Mouse (Mus musculus): ENCODE measurements around the gene Ush1g. TPM values are rescaled to one million over a fixed set of nuclear protein-coding genes. Genes with fewer than 3 reads are reported as not detected.

The Ush1g gene
- polyA plus RNA-seq, 1 experiment from 2014 or later = 0.16 TPM

GRCm38 (mm10) chr11:115274771-115275170 lies 47.1 kb downstream of the Ush1g start:
- no peak for ATAC-seq (ENCODE audit: low FRiP score, low TSS enrichment)

GRCm38 (mm10) chr11:115274178-115274577 lies 47.7 kb downstream of the Ush1g start:
- H3K27ac ChIP-seq (replicated peaks; ENCODE audit: low read depth, low read length) = no peak overlapping the region
- ATAC-seq (ENCODE audit: low FRiP score, low TSS enrichment) = no peak
- no peak for DNase-seq
- H3K9ac ChIP-seq (replicated peaks; ENCODE audit: low read length) = no peak overlapping the region
- H3K4me1 ChIP-seq (ENCODE audit: control insufficient read depth, insufficient read depth, low read length) = peaks cover 20% of the 10 kb centered on the region
- H3K4me3 ChIP-seq (replicated peaks; ENCODE audit: low read depth, low read length) = no peak overlapping the region
- peaks cover 10% of the 10 kb centered on the region for H3K36me3 ChIP-seq (ENCODE audit: control insufficient read depth, insufficient read depth, low read length)
- no peaks in the 10 kb centered on the region for H3K9me3 ChIP-seq (ENCODE audit: control insufficient read depth, low read length)
- H3K4me2 ChIP-seq (ENCODE audit: low read length) = no peak overlapping the region
- H3K27me3 ChIP-seq (ENCODE audit: control insufficient read depth, insufficient read depth, low read length) = no peaks in the 10 kb centered on the region
- 81% methylated on average over 7 of the region's 7 CpGs for WGBS

More at GRCm38 (mm10) chr11:115274771-115275170, 47.1 kb downstream of the Ush1g start:
- 93% methylated on average over 6 of the region's 6 CpGs for WGBS
- H3K36me3 ChIP-seq (ENCODE audit: control insufficient read depth, insufficient read depth, low read length) = peaks cover 6% of the 10 kb centered on the region
- peaks cover 20% of the 10 kb centered on the region for H3K4me1 ChIP-seq (ENCODE audit: control insufficient read depth, insufficient read depth, low read length)
- no peak overlapping the region for H3K4me3 ChIP-seq (replicated peaks; ENCODE audit: low read depth, low read length)
- no peaks in the 10 kb centered on the region for H3K27me3 ChIP-seq (ENCODE audit: control insufficient read depth, insufficient read depth, low read length)
- no peaks in the 10 kb centered on the region for H3K9me3 ChIP-seq (ENCODE audit: control insufficient read depth, low read length)
- no peak overlapping the region for H3K27ac ChIP-seq (replicated peaks; ENCODE audit: low read depth, low read length)
- DNase-seq = no peak
- H3K9ac ChIP-seq (replicated peaks; ENCODE audit: low read length) = no peak overlapping the region
- no peak overlapping the region for H3K4me2 ChIP-seq (ENCODE audit: low read length)

DNA sequence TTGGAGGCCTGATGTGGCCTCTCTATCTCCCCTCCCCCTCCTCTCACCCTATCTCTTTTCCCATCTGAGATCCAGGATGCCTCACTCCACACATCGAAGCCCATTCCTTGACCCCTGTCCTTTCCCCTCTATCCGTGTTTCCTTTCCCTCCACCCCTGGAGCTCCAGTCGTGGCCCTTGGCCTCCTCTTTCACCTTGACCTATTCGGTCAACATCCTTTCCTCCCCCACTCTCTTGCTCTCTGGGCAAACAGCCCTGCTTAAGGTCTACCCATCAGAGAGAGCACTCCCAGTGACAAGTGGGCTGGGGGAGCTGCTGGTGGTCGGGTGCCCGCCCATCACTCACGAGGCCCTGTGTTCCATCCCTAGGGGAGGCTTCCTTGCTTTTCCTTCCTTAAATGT lies 48.1 kb downstream of the Ush1g start:
- WGBS = 75% methylated on average over 7 of the region's 7 CpGs
- Histone ChIP-seq H3K4me1 (ENCODE audit: control insufficient read depth, insufficient read depth, low read length) (peaks cover 20% of the 10 kb centered on the region), H3K9ac (replicated peaks; ENCODE audit: low read length) (no peak overlapping the region), H3K27me3 (ENCODE audit: control insufficient read depth, insufficient read depth, low read length) (peaks cover 3% of the 10 kb centered on the region; the same call in 1 of the 2 replicates), H3K4me3 (replicated peaks; ENCODE audit: low read depth, low read length) (no peak overlapping the region), H3K36me3 (ENCODE audit: control insufficient read depth, insufficient read depth, low read length) (peaks cover 15% of the 10 kb centered on the region), H3K4me2 (ENCODE audit: low read length) (no peak overlapping the region), H3K27ac (replicated peaks; ENCODE audit: low read depth, low read length) (no peak overlapping the region), H3K9me3 (ENCODE audit: control insufficient read depth, low read length) (no peaks in the 10 kb centered on the region)
- DNase-seq (no peak), ATAC-seq (ENCODE audit: low FRiP score, low TSS enrichment) (no peak)

- no peak overlapping the region for H3K4me2 ChIP-seq (ENCODE audit: low read length)
- no peak overlapping the region for H3K4me3 ChIP-seq (replicated peaks; ENCODE audit: low read depth, low read length)
- no peak for ATAC-seq (ENCODE audit: low FRiP score, low TSS enrichment)
- H3K9ac ChIP-seq (replicated peaks; ENCODE audit: low read length) = no peak overlapping the region
- H3K36me3 ChIP-seq (ENCODE audit: control insufficient read depth, insufficient read depth, low read length) = peaks cover 22% of the 10 kb centered on the region
- WGBS = 65% methylated on average over 10 of the region's 10 CpGs
- H3K27me3 ChIP-seq (ENCODE audit: control insufficient read depth, insufficient read depth, low read length) = peaks cover 10% of the 10 kb centered on the region
- H3K27ac ChIP-seq (replicated peaks; ENCODE audit: low read depth, low read length) = no peak overlapping the region
- no peaks in the 10 kb centered on the region for H3K9me3 ChIP-seq (ENCODE audit: control insufficient read depth, low read length)
- H3K4me1 ChIP-seq (ENCODE audit: control insufficient read depth, insufficient read depth, low read length) = peaks cover 18% of the 10 kb centered on the region
- no peak for DNase-seq
These were observed 48.8 kb downstream of the Ush1g start for GRCm38 (mm10) chr11:115272894-115273498.

- Histone ChIP-seq H3K36me3 (ENCODE audit: control insufficient read depth, insufficient read depth, low read length) (peaks cover 27% of the 10 kb centered on the region), H3K4me1 (ENCODE audit: control insufficient read depth, insufficient read depth, low read length) (peaks cover 20% of the 10 kb centered on the region), H3K9me3 (ENCODE audit: control insufficient read depth, low read length) (no peaks in the 10 kb centered on the region), H3K27ac (replicated peaks; ENCODE audit: low read depth, low read length) (no peak overlapping the region), H3K9ac (replicated peaks; ENCODE audit: low read length) (no peak overlapping the region), H3K4me2 (ENCODE audit: low read length) (no peak overlapping the region), H3K27me3 (ENCODE audit: control insufficient read depth, insufficient read depth, low read length) (peaks cover 25% of the 10 kb centered on the region), H3K4me3 (replicated peaks; ENCODE audit: low read depth, low read length) (no peak overlapping the region)
- DNase-seq (no peak), ATAC-seq (ENCODE audit: low FRiP score, low TSS enrichment) (no peak)
- WGBS = 64% methylated on average over 10 of the region's 10 CpGs
These were observed 50.4 kb downstream of the Ush1g start for GRCm38 (mm10) chr11:115271481-115271880.

DNA sequence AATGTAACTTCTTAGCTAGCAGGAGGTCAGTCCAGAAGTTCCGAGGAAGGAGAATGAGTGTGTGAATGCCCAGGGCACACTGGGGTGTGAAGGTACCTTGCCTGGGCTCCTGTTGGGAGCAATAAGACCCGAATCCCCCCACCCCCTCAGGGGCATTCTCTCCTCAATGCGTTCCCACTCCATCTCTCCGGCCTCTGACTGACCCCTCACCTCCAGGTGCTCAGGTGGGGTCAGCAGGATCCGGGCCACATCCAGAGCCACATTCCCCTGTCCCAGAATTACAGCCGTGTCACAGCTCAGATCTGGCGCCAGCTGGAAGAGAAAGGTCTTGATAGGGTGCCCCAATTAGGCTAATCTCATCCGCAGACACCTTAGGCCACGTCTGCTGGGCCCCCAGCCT lies 50.8 kb downstream of the Ush1g start:
- no peak for DNase-seq
- Histone ChIP-seq H3K9ac (replicated peaks; ENCODE audit: low read length) (no peak overlapping the region), H3K27me3 (ENCODE audit: control insufficient read depth, insufficient read depth, low read length) (peaks cover 30% of the 10 kb centered on the region), H3K4me3 (replicated peaks; ENCODE audit: low read depth, low read length) (no peak overlapping the region), H3K9me3 (ENCODE audit: control insufficient read depth, low read length) (no peaks in the 10 kb centered on the region), H3K27ac (replicated peaks; ENCODE audit: low read depth, low read length) (no peak overlapping the region), H3K36me3 (ENCODE audit: control insufficient read depth, insufficient read depth, low read length) (peaks cover 27% of the 10 kb centered on the region), H3K4me2 (ENCODE audit: low read length) (no peak overlapping the region), H3K4me1 (ENCODE audit: control insufficient read depth, insufficient read depth, low read length) (peaks cover 18% of the 10 kb centered on the region)
- WGBS = 74% methylated on average over 9 of the region's 9 CpGs
- no peak for ATAC-seq (ENCODE audit: low FRiP score, low TSS enrichment)

DNA sequence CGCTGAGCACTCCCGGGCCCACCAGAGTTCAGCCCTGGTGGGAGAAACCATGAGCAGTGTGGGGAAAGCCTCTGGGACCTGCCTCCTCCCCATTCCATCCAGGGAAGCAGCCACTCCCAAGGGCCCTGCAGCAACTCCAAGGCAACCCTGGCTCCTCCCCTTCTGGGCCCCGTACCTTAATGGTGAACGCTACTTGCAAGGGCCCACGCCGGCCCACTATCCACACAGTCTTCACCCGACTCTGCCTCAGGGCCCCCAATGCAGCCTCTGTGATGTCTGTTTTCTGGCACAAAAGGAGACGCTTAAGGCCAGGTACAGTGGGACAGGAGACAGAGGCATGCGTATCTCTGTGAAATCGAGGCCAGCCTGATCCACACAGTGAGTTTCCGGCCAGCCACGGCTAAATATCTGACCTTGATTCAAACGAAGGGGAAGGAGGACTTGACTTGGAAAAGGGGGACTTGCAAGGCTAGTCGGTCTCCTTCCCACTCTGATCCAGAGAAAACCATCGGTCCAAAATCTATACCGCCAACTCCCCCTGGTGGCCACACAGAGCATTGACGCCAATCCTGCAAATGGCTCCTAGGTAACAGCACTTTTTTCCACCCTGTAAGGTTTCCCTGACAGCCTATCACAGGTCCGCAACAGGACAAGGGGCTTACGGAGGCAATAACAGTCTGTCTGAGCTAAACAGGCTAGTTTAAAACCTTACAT lies 51.5 kb downstream of the Ush1g start:
- WGBS = 33% methylated on average over 19 of the region's 19 CpGs
- no peak overlapping the region for H3K27ac ChIP-seq (replicated peaks; ENCODE audit: low read depth, low read length)
- H3K4me2 ChIP-seq (ENCODE audit: low read length) = no peak overlapping the region
- ATAC-seq (ENCODE audit: low FRiP score, low TSS enrichment) (no peak), DNase-seq (peak; percentile 92)
- peaks cover 16% of the 10 kb centered on the region for H3K4me1 ChIP-seq (ENCODE audit: control insufficient read depth, insufficient read depth, low read length)
- no peaks in the 10 kb centered on the region for H3K9me3 ChIP-seq (ENCODE audit: control insufficient read depth, low read length)
- no peak overlapping the region for H3K4me3 ChIP-seq (replicated peaks; ENCODE audit: low read depth, low read length)
- no peak overlapping the region for H3K9ac ChIP-seq (replicated peaks; ENCODE audit: low read length)
- peaks cover 37% of the 10 kb centered on the region for H3K27me3 ChIP-seq (ENCODE audit: control insufficient read depth, insufficient read depth, low read length)
- peaks cover 27% of the 10 kb centered on the region for H3K36me3 ChIP-seq (ENCODE audit: control insufficient read depth, insufficient read depth, low read length)

DNA sequence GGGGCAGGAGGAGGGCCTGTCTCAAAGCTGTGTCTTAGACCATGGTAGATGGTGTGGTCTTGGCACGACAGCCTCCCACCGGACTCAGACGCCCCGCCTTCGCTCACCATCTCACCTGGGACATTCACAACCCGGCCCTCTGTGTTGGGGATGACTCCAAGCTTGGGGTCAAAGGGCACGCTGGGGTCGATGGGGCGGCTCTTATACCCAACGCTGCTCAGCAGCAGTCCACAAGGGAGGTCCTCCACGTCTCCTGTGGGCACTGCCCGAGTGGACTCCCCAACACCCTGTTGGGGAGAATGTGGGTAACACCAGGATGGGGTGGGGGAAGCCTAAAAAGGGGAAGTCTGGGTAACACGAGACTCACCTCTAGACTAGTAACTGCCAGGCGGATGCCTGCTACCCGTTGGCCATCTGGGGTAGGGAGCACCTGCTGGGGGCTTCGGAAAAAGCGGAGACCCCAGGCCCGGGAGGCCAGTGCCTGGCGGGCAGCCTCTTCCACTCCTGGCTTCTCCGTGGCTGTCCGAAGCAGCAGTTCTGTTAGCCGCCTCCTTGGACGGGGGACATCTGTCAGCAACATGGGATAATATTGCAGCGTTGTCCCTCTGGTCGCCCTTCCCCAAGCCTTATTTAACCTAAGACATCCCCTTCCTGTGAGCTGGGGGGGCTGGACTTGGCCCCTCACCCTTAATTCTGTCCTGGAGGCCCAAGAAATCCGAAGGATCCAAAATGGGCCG lies 52.3 kb downstream of the Ush1g start:
- WGBS = 92% methylated on average over 27 of the region's 27 CpGs
- peaks cover 27% of the 10 kb centered on the region for H3K36me3 ChIP-seq (ENCODE audit: control insufficient read depth, insufficient read depth, low read length)

More for the DNA sequence above, 52.3 kb downstream of the Ush1g start:
- H3K9ac ChIP-seq (replicated peaks; ENCODE audit: low read length) = no peak overlapping the region
- peaks cover 45% of the 10 kb centered on the region for H3K27me3 ChIP-seq (ENCODE audit: control insufficient read depth, insufficient read depth, low read length)
- no peak overlapping the region for H3K27ac ChIP-seq (replicated peaks; ENCODE audit: low read depth, low read length)
- H3K9me3 ChIP-seq (ENCODE audit: control insufficient read depth, low read length) = no peaks in the 10 kb centered on the region
- peaks cover 21% of the 10 kb centered on the region for H3K4me1 ChIP-seq (ENCODE audit: control insufficient read depth, insufficient read depth, low read length)
- no peak for DNase-seq
- no peak for ATAC-seq (ENCODE audit: low FRiP score, low TSS enrichment)
- H3K4me2 ChIP-seq (ENCODE audit: low read length) = no peak overlapping the region
- H3K4me3 ChIP-seq (replicated peaks; ENCODE audit: low read depth, low read length) = no peak overlapping the region

Data from midbrain, embryonic 14.5 days (tissue).